Mouse (Mus musculus): ENCODE results near the gene Tas2r119.

DNA sequence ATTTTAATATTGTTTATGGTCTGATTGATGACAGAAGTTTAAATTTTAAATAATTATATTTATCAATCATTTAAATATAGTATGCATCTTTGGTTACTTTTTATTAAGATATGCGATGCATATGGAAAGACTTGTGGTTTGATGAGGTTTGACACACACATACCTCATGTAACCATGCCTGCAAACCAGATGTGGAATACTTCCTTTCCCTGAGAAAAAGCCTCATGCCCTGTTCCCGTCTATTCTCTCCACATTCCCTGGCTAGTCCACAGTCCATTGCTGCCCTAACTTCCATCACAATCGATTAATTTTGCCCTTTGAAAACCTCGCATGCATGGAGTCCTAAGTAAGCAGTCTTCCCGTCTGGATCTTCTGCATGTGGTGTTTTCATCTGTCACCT is 21.0 kb upstream of the Tas2r119 start:
- TF ChIP-seq CTCF (IDR thresholded peaks at IDR 0.05; ENCODE audit: low read depth) = no peak
- no peak for TF ChIP-seq EP300 (IDR thresholded peaks at IDR 0.05; ENCODE audit: low read depth)
